Mouse (Mus musculus): ENCODE data around the gene Apobr. TPM values are rescaled to one million over a fixed set of nuclear protein-coding genes. Genes with fewer than 3 reads are reported as not detected.

Gene Apobr
- total RNA-seq, 2 experiments from 2014 or later = 0.28 to 1.1 TPM

DNA sequence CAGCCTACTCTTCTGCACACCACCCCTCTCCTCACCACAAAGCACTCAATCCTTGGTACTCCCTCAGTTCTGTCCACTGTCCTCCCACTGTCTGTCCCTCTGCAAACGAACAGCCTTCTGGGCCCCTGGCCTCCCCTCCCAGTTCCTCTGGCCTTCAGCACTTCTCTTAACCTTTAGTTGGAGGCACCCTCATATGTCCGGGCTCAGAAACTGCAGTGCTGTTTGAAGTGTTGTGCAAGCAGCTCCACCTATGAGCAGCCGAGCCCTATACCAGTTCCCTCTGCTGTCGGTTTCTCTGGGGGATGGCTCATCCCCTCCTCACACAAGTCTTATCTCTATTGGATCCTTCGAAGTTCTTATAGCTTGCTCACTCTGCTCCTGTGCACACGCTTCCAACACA is 11.7 kb downstream of the Apobr start:
- no peak for DNase-seq (ENCODE audit: extremely low spot score in 1 of 2, low spot score in 1 of 2)

DNA sequence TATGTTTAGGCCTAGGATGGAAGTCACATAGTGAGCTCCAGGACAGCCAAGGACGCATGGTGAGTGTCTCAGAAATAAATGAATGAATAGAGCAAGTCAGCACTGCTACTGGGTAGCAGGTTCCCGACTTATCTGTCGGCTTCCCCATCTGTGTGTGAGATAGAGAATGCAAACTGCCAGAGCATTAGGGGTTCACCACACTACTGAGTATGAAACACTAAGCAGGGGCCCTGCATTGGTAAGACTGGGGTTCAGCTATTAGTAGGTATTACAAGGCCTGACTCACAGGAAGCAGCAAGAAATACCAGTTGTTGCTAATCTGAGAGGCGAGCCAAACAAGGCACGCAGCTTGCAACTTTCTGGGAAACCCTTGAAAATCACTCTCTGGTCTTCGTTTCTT is 14.2 kb downstream of the Apobr start:
- DNase-seq (ENCODE audit: extremely low spot score in 1 of 2, low spot score in 1 of 2) = no peak

DNA sequence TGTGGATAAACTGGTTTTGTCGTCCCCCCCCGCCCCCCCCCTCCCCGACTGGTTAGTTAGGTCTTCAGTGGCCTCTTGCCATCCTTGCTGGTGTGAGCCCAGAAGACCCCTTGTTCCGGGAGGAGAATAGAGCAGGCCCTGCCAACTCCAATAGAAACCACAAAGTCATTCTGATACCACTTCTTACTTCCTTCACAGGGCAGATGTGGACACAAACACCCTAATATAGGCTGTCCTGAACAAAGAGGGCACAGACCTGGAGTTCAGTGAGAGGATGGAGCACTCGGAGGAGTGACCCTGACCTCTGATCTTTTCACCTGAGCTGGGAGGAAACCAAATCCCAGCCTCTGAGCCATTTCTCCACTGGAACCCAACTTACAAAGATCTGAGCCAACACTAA is 17.2 kb downstream of the Apobr start:
- DNase-seq (ENCODE audit: extremely low spot score in 1 of 2, low spot score in 1 of 2) = no peak

DNA sequence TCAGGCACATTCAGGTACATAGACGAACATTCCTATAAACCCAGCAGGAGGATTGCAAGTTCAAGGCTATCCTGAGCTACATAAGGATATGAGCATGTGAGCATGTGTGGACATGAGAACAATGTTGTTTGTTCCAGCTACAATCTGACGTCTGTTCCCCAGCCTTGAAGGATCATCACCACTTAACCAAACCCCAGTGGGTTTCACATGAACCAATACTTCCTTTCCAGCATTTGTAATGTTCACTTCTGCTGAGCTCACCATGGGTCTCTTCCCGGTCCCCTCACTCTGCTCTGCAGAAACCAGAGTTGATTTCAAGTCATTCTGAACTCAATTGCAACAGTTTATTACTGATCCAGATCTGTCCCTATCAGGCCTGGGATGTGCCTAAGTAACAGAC is 17.9 kb downstream of the Apobr start:
- DNase-seq (ENCODE audit: extremely low spot score in 1 of 2, low spot score in 1 of 2) = no peak

DNA sequence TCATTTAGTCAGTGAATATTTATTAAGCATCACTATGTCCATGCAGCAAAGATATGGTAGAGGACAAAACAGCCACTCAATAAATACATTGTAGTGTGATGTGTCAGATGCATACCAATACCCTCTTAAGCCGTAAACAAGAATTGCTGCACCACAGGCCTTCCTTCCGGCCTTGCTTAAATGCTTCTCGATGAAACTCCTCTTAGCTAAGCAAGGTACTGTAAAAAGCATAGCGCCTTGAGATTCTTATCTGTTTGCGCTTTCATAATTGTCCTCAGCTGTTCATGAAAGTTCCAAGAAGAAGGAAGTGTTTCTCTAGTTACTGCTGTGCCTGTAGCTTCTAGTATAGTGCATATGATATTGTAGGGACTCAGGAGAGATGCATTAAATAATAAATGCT is 21.9 kb downstream of the Apobr start:
- no peak for DNase-seq (ENCODE audit: extremely low spot score in 1 of 2, low spot score in 1 of 2)

DNA sequence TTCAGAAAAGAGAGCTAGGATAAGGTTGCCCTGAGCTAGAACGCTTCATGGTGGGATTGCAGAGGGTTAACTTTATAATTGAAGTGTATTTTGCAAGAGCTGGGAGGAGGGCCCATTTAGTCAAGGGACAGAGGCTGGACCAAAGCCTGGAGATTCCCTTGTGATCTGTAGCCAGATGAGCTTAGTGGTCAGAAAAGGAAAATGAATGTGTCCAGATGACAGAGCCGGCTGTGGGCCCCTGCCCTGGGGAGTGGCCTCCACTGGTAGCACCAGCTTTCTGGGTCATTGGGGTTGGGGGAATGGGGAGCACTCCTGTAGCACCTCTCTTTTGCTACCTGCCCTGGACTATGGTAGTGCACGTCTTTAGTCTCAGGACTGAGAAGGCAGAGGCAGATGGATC is 22.3 kb downstream of the Apobr start:
- no peak for DNase-seq (ENCODE audit: extremely low spot score in 1 of 2, low spot score in 1 of 2)

DNA sequence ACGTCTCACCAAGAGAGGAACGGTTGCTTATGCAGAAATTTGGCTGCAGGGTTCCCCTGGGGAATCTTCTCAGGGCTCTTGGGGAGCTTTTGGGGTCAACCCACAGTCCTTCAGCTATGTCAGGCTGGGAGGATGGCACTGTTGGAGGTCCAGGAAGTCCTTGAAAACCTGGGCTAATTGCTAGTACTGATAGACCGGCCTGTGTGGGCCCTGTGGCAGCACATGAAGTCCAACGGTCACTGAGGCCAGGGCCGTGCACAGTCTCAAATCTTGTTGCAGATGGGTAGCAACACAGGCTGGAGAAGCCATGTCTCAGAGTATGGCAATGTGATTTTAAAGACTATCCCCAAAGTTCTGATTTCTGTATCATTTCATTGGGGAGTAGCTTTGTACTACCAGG is 23.1 kb downstream of the Apobr start:
- DNase-seq (ENCODE audit: extremely low spot score in 1 of 2, low spot score in 1 of 2) = no peak

DNA sequence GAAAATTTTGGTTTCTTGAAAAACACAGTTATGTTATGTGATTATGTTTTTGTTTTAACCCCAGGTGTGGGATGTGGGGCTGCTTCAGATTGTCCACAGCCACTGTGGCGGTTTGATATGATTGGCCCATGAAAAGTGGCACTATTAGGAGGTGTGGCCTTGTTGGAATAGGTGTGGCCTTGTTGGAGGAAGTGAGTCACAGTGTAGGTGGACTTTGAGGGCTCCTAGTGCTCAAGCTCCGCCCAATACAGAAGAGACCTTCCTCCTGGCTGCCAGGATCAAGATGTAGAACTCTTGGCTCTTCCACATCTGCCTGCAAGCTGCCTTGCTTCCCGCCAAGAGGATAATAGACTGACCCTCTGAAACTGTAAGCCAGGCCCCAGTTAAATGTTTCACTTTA is 28.0 kb downstream of the Apobr start:
- no peak for DNase-seq (ENCODE audit: extremely low spot score in 1 of 2, low spot score in 1 of 2)

DNA sequence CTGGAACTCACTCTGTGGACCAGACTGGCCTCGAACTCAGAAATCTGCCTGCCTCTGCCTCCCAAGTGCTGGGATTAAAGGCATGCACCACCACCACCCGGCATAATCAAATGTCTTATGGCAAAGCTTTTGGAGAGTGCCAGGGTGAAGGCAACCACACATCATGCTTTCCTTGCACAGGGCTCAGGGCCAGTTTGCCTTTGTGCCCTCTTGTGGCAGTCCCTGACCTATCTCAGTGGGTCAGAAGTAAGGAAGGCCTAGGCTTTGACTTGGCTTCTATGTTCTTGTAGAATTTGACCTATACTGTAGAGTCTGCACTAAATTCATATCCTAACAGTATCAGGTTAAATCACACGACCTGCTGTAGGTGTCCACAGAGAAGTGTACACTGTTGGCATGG is 32.0 kb downstream of the Apobr start:
- DNase-seq (ENCODE audit: extremely low spot score in 1 of 2, low spot score in 1 of 2) = no peak

DNA sequence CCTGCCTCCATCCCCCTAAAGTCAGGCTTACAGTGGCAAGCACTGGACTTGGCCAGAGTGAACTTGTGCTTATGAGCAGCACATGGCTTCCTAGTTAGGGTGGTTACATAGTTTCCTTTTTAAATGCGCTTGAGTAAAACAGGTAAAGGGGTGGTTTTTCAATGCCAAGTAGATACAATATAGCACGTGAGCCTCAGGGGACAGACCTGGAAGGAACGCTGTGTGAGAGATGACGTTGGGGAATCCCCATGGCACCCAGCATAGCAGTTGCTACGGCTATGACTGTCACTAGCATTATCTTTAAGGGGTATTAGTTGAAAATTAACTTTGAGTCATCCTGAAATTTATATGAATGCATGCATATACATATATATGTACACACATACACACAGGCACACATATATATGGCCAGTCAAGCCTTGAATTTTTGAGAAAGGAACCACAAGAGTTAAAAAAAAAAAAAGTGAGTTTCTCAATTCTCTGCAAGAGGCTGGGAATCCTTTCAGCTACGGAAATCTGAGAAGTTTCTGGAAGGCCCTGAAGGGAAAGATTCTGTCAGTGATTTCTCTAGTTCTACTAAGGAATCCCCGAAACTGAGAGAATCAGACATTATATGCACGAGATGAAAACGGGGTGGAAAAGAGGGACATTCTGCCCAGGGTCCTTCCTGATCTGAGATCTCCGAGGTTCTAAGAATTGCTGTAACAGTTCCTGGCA is 35.0 kb downstream of the Apobr start:
- DNase-seq (ENCODE audit: extremely low spot score in 1 of 2, low spot score in 1 of 2) = no peak

DNA sequence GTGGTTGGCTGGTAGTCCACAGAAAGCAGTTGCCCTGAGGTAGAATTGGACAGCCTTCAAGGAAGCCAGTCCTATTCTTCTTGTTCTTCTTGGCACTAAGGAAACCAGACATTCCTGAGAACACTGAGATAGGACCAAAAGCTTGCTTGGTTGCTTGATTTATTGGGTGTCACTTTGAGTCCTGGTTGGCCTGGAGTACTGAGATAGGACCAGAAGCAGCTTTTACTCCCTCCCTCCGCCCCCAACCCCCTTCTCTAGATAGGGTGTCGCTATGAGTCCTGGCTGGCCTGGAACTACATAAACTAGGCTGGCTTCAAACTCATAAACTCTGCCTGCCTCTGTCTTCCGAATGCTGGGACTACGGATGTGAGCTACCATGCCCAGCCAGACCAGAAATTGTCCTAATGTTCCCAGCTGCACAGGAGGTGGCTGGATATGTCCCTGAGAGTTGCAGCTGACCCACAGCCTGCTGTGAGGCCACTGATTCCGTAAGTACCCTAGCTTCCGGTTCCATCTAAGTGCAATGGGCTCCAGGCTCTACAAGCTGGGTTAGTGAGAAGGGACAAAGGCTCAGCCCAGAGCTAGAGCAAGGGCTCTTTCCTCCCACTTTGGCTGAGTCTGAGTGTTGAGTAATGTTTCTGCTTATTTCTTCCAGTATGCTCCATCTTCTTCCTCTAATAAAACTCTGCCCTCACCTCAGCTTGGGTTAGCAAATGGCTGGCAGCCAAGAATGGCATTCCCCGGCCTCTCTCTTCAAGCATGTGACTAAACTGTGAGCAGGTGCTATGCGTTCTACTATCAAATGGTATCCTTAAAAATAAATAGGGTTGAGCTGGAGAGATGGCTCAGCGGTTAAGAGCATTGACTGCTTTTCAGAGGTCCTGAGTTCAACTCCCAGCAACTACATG is 37.0 kb downstream of the Apobr start:
- no peak for DNase-seq (ENCODE audit: extremely low spot score in 1 of 2, low spot score in 1 of 2)

DNA sequence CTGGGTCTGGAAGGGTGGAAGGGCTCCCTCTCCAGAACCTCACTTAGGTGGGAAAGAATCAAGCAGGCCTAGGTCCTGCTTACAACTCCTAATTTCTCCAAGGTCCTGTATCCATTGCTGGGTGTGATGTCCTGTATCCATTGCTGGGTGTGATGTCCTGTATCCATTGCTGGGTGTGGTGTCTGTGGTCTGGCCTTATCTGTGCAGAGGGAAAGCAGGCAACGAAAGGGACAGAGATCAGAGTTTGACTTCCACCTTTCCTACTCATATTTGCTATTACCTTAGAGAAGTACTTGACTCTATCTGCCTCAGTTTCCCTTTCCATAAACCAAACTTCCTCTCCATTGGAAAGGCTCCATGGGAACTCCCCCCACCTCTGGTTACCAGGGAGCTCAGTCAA is 38.6 kb downstream of the Apobr start:
- no peak for DNase-seq (ENCODE audit: extremely low spot score in 1 of 2, low spot score in 1 of 2)

DNA sequence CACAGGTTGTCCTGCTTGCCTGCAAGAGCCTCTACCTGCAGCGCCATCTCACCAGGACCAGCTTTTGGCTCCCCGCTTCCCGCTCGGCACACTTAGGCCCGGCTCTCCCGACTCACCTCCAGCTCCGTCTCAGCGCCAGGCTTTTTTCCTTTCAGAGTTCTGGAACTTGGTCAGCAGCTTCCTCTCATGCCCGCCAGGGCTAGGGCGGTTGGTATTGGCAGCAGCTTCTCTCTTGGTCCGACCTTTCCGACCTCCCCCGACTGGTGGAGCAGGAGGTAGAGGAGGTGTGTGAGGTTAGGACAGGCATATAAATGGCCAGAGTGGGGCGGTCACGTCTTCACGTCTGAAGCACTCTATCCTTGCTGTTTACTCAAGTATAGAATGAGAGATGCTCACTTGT is 40.0 kb downstream of the Apobr start:
- no peak for DNase-seq (ENCODE audit: extremely low spot score in 1 of 2, low spot score in 1 of 2)

DNA sequence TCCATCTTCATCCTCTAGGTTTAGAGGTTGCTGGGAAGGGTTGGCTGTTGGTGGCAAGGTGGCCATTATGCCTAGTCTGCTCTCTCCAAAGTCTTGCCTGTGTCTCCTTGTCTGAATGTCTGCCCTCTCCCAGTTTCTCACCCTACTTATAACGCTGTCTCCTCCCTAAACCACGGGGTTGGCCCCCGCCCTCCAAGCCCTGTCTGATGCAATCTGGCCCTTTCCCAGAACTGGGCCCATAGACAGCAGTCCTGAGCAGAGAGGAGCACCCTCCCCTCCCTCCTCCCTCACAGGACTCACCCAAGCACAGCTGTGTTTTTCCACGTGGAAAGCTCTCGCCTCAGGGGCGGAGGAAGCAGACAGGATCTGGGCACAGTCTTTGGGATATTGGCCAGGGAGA is 40.6 kb downstream of the Apobr start:
- DNase-seq (ENCODE audit: extremely low spot score in 1 of 2, low spot score in 1 of 2) = no peak

DNA sequence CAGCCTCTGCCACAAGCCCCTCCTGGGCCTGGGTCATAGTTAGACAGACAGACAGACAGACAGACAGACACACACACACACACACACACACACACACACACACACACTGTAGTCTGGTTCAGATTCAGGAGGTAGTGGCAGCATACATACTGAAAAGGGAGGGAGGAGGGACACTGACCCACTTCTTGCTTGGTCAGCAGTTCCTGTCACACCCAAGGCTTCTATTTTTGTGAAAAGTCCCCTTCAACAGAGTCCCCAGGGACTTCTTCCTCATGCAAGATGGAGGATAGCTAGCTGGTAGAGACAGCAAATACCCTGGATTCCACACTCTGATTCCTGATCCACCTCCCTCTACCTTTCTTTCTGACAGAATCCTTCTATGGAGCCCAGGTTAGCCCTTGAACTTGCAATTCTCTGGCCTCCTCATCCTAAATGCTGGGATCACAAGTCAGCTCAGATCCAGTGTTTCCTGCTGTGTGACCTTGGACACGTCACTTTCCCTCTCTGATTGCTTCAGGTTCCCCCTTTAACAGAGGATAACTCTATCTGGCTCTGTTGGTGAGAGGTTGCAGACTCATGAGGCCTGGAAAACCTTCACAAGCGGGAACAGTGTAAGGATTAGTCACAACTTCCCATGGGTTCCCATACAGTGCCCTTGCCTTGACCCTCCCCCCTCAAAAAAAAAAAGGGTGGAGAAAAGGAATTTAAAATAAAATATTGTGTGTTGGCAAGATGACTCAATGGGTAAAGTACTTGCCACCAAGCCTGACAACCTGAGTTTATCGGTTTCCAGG is 41.3 kb downstream of the Apobr start:
- no peak for DNase-seq (ENCODE audit: extremely low spot score in 1 of 2, low spot score in 1 of 2)

DNA sequence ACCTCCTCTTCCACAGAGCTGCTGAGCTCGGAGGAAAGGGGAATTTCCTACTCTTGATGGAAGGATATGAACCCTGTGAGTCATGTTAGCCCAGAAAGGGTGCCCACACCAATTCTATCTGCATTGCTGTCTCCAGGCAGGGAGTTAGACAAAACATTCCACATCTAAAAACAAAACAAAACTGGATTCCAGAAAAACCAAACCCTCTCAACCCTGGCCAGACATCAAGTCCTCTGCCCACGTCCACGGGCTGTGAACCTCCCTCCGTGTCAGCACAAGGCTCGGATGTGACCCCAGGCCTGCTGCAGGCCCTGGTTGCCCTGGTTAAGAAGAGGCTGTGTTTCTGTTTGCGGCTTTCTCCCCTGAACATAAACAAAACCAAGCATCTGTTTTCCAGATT is 43.4 kb downstream of the Apobr start:
- DNase-seq (ENCODE audit: extremely low spot score in 1 of 2, low spot score in 1 of 2) = no peak

DNA sequence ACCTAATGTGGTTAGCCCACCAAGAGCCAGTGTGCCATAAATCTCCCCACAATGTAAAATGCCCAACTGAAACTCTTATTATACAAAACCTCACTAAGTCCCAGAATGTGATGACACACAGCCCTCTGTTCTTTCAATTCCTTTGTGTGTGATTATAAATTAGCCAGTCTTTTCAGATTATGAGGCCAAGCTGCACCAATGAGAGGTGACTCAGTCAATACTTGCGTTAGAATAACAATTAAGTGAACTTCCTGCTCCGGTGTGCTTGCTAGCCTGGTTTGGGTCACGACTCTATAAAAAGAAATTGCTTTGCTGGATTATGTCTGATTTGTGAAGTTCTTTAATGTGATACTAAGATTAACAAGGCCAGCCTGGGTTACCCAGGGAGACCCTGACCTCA is 45.2 kb downstream of the Apobr start:
- no peak for DNase-seq (ENCODE audit: extremely low spot score in 1 of 2, low spot score in 1 of 2)

DNA sequence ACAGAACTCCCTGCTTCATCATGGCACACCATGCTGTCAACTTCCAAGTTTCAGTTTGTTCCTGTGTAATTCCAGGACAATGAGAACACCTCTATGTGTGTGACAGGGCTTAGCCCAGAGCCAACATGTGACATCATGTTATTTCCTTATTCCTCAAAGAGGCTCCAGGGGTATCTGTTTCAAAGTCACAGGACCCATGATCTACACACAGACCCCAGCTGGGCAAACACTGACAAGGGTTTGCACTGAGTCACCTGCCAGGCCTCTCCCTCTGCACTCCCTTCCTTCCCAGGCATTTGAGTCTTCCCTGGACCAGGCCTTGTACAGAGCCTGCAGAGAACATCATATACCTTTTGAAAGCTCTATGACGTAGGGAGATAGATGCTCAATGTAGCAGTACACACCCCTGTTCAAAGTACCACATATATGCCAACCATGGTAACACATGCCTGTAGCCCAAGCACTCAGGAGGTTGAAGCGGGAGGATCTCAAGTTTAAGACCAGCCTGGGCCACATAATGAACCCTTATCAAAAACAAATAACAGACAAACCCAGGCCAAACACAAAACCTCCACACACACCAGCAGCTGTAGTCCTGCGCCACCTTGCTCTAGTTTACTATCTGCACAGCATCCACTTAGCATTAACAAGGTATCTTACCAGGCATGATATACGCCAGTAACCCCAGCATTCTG is 46.2 kb downstream of the Apobr start, which contains the start of gene Nupr1:
Nupr1 (minus strand) TSS at position 38 of the 695 bp plus-strand sequence.
- DNase-seq (ENCODE audit: extremely low spot score in 1 of 2, low spot score in 1 of 2) = no peak

DNA sequence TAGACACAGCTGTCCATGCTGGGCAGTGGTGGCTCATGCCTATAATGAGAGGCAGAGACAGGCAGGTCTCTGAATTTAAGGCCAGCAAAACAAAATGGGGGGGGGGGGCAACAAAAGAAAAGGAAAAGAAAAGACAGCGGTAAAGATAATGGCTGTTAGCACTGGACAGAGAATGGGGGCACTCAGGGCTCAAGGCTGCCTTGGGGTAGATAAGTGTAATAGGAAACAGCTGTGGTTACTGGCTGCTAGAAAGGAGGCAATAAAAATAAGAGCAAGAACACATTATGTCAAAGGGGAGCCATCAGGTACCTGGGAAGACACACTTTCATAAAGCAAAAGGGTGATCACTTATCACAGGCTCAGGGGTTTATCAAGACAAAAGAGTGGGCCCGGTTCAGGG is 47.7 kb downstream of the Apobr start:
- DNase-seq (ENCODE audit: extremely low spot score in 1 of 2, low spot score in 1 of 2) = no peak

DNA sequence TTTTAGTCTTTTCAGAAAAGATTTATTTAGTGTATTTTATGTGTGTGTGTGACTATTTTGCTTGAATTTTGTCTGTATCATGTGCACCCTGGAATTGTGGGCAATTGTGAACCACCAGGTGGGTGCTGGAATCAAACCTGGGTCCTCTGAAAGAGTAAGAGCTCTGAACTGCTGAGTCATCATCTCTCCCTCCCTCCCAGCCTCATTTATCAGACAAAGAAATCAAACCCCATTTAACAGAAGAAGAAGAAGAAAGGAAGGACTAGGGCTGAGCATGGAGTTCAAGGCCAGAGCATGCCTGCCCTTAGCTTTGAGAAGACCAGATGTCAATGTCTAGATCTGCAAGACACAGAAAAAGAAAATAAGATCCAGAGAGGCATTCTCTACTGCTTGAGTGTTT is 50.6 kb downstream of the Apobr start:
- DNase-seq (ENCODE audit: extremely low spot score in 1 of 2, low spot score in 1 of 2) = no peak
